Mouse (Mus musculus): Measurements from ENCODE around the gene Cds2. TPM values are rescaled to one million over a fixed set of nuclear protein-coding genes. Genes with fewer than 3 reads are reported as not detected.

Cds2 gene
- polyA plus RNA-seq, 1 experiment from 2014 or later = 12.9 TPM

DNA sequence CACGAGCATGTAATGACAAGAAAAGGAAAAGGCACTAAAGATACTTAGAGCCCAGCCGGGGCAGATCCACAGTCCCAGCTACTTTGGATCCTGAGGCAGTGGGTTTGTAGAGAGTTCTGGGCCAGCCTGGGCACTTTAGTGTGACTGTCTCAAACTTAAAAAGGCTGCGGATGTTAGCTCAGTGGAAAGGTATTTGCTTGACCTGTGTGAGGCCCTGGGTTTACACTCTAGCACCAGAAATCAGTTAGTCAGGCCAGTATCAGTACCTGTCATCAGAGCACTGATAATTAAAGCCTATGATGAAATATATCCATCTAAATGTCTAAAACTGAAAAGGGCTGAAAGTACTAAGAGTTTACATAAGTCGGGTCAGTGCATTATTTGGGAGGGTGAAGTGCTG lies 13.3 kb downstream of the Cds2 start:
- Histone ChIP-seq H3K4me2 (no peak overlapping the region), H3K4me3 (ENCODE audit: low read depth, low read length) (no peak overlapping the region), H3K4me1 (replicated peaks; ENCODE audit: control insufficient read depth, insufficient read depth, low read length) (peaks cover 5% of the 10 kb centered on the region; the same call in 1 of the 2 replicates), H3K36me3 (ENCODE audit: control insufficient read depth, insufficient read depth, low read length) (no peaks in the 10 kb centered on the region), H3K9ac (ENCODE audit: low read depth, low read length) (no peak overlapping the region), H3K27me3 (replicated peaks; ENCODE audit: control insufficient read depth, insufficient read depth, low read length) (no peaks in the 10 kb centered on the region), H3K9me3 (ENCODE audit: control insufficient read depth, low read length) (no peaks in the 10 kb centered on the region), H3K27ac (ENCODE audit: low read depth, low read length) (no peak overlapping the region)
- DNase-seq (ENCODE audit: low spot score) (no peak), ATAC-seq (replicated peaks; ENCODE audit: low FRiP score) (no peak)
- 77% methylated on average over 4 of the region's 4 CpGs for WGBS

GRCm38 (mm10) chr2:132278273-132278853 lies 15.4 kb downstream of the Cds2 start:
- H3K27me3 ChIP-seq (replicated peaks; ENCODE audit: control insufficient read depth, insufficient read depth, low read length) = no peaks in the 10 kb centered on the region
- peaks cover 25% of the 10 kb centered on the region for H3K4me1 ChIP-seq (replicated peaks; ENCODE audit: control insufficient read depth, insufficient read depth, low read length)
- no peak for DNase-seq (ENCODE audit: low spot score)
- no peak overlapping the region for H3K4me3 ChIP-seq (ENCODE audit: low read depth, low read length)
- ATAC-seq (replicated peaks; ENCODE audit: low FRiP score) = no peak
- no peaks in the 10 kb centered on the region for H3K36me3 ChIP-seq (ENCODE audit: control insufficient read depth, insufficient read depth, low read length)
- no peaks in the 10 kb centered on the region for H3K9me3 ChIP-seq (ENCODE audit: control insufficient read depth, low read length)
- no peak overlapping the region for H3K4me2 ChIP-seq
- H3K27ac ChIP-seq (ENCODE audit: low read depth, low read length) = no peak overlapping the region
- H3K9ac ChIP-seq (ENCODE audit: low read depth, low read length) = no peak overlapping the region
- 67% methylated on average over 8 of the region's 8 CpGs for WGBS

- Histone ChIP-seq H3K36me3 (ENCODE audit: control insufficient read depth, insufficient read depth, low read length) (no peaks in the 10 kb centered on the region), H3K4me3 (ENCODE audit: low read depth, low read length) (no peak overlapping the region), H3K27me3 (replicated peaks; ENCODE audit: control insufficient read depth, insufficient read depth, low read length) (no peaks in the 10 kb centered on the region), H3K4me2 (no peak overlapping the region), H3K9me3 (ENCODE audit: control insufficient read depth, low read length) (no peaks in the 10 kb centered on the region), H3K4me1 (replicated peaks; ENCODE audit: control insufficient read depth, insufficient read depth, low read length) (peaks cover 35% of the 10 kb centered on the region), H3K27ac (ENCODE audit: low read depth, low read length) (no peak overlapping the region), H3K9ac (ENCODE audit: low read depth, low read length) (no peak overlapping the region)
- 52% methylated on average over 3 of the region's 3 CpGs for WGBS
- ATAC-seq (replicated peaks; ENCODE audit: low FRiP score) = no peak
- DNase-seq (ENCODE audit: low spot score) = no peak
Observed at GRCm38 (mm10) chr2:132279336-132279882, 16.5 kb downstream of the Cds2 start.

- H3K4me2 ChIP-seq = no peak overlapping the region
- H3K9ac ChIP-seq (ENCODE audit: low read depth, low read length) = no peak overlapping the region
- DNase-seq (ENCODE audit: low spot score) (no peak), ATAC-seq (replicated peaks; ENCODE audit: low FRiP score) (no peak)
- WGBS = 73% methylated on average over 4 of the region's 4 CpGs
- no peak overlapping the region for H3K4me3 ChIP-seq (ENCODE audit: low read depth, low read length)
- H3K27ac ChIP-seq (ENCODE audit: low read depth, low read length) = no peak overlapping the region
- H3K36me3 ChIP-seq (ENCODE audit: control insufficient read depth, insufficient read depth, low read length) = no peaks in the 10 kb centered on the region
- H3K27me3 ChIP-seq (replicated peaks; ENCODE audit: control insufficient read depth, insufficient read depth, low read length) = no peaks in the 10 kb centered on the region
- peaks cover 38% of the 10 kb centered on the region for H3K4me1 ChIP-seq (replicated peaks; ENCODE audit: control insufficient read depth, insufficient read depth, low read length)
- H3K9me3 ChIP-seq (ENCODE audit: control insufficient read depth, low read length) = no peaks in the 10 kb centered on the region
Observed at GRCm38 (mm10) chr2:132279978-132280377, 17.0 kb downstream of the Cds2 start.

DNA sequence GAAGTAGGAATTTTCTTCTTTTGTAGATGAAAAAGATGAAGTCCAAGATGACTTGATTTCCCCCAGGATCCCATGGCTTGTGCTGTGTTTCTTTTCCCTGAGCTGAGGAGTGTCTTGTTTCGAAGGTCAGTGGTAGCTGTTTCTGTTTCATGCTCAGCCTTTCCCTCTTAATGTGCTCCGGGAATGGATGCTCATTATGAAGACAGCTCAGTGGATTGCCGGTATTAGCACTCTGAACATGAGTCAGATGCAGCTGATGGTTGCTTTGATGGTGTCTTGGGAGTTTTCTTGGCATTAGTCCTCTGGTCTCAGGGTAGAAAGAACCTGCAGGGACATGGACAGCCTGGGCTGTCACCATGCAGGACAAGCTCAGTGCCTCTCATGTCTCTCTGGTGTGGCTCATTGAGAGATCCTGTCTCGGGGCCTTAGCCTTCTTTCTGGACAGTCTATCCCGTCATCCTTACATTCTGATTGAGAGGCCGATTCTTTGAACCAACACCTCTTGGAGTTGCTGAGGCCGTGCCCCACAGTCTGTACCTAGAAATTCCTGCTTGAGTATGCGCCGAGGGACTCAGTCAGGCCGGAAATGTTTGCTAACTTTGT lies 17.7 kb downstream of the Cds2 start:
- H3K4me2 ChIP-seq = no peak overlapping the region
- 89% methylated on average over 10 of the region's 10 CpGs for WGBS
- ATAC-seq (replicated peaks; ENCODE audit: low FRiP score) = no peak
- no peak for DNase-seq (ENCODE audit: low spot score)
- peaks cover 44% of the 10 kb centered on the region for H3K4me1 ChIP-seq (replicated peaks; ENCODE audit: control insufficient read depth, insufficient read depth, low read length)
- H3K27ac ChIP-seq (ENCODE audit: low read depth, low read length) = no peak overlapping the region
- H3K36me3 ChIP-seq (ENCODE audit: control insufficient read depth, insufficient read depth, low read length) = no peaks in the 10 kb centered on the region
- H3K4me3 ChIP-seq (ENCODE audit: low read depth, low read length) = no peak overlapping the region
- H3K27me3 ChIP-seq (replicated peaks; ENCODE audit: control insufficient read depth, insufficient read depth, low read length) = no peaks in the 10 kb centered on the region
- no peaks in the 10 kb centered on the region for H3K9me3 ChIP-seq (ENCODE audit: control insufficient read depth, low read length)
- no peak overlapping the region for H3K9ac ChIP-seq (ENCODE audit: low read depth, low read length)

DNA sequence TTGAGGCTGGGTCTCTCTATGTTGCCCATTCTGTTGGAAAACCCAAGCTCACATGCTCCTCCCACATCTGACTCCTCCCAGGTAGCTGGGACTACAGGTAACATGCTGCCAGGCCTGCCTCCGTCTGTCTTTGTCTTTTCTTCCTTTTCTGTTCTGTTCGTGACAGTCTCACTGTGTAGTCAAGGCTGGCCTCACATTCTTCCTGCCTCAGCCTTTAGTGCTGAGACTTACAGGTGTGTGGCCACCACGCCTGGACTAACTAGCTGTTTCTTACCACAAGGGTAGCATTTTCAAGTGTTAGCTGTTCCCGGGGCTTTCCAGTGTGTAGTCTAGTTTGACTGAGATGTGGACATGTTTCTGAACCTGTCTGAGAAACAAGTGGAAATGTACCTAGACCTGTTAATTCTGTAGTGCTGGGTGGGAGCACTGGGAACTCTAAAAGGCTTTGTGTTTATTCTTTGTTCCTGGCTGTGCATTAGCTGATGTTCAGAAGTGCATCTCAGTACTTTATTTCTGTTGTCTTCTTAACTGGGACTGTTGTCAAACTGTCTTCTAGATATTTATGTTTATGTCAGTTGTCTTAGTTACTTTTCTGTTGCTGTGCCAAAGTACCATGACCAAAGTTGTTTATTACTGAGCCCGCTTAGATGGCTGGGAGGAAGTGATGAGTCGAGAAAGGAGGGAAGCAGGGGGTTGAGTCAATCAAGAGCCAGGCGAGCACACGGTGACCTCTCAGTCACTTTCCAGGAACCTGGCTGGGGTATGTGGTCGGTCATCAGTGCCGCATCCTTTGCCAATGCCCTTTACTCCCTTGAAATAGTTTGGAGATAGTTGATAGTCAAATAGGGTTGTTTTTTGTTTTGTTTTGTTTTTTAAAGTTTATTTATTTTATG lies 18.9 kb downstream of the Cds2 start:
- ATAC-seq (replicated peaks; ENCODE audit: low FRiP score) (no peak), DNase-seq (ENCODE audit: low spot score) (no peak)
- no peaks in the 10 kb centered on the region for H3K36me3 ChIP-seq (ENCODE audit: control insufficient read depth, insufficient read depth, low read length)
- H3K27me3 ChIP-seq (replicated peaks; ENCODE audit: control insufficient read depth, insufficient read depth, low read length) = no peaks in the 10 kb centered on the region
- H3K9ac ChIP-seq (ENCODE audit: low read depth, low read length) = no peak overlapping the region
- H3K4me1 ChIP-seq (replicated peaks; ENCODE audit: control insufficient read depth, insufficient read depth, low read length) = peaks cover 44% of the 10 kb centered on the region
- H3K9me3 ChIP-seq (ENCODE audit: control insufficient read depth, low read length) = no peaks in the 10 kb centered on the region
- H3K4me2 ChIP-seq = no peak overlapping the region
- WGBS = 51% methylated on average over 10 of the region's 10 CpGs
- H3K27ac ChIP-seq (ENCODE audit: low read depth, low read length) = no peak overlapping the region
- no peak overlapping the region for H3K4me3 ChIP-seq (ENCODE audit: low read depth, low read length)

DNA sequence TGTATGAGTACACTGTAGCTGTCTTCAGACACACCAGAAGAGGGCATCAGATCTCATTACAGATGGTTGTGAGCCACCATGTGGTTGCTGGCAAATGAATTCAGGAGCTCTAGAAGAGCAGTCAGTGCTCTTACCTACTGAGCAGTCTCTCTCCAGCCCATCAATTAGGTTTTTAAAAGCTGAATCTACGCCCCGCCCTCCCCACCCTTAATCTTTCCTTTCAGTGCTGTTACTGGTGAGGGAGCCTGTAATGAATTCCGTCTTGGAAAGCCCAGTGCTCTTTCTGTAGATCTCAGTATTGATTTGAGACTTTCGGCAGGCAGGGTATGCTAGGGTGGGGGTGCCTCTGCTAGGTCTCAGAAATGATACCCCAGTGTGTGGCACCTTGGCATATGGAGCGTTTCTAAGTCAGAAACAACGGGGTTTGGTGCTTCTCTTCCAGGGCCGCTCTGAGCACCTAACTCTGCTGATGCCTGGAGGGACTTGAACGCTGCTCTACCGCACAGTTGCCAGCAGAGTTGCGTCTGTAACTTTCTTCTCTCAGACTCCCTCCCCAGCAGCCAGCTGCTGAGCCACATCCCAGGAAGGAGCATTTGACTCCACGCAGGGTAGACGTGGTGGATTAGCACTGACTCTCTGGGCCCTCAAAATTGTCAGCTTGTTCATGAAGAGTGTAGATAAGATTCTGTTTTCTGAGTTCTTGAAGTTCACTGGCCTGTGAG lies 19.7 kb downstream of the Cds2 start:
- Histone ChIP-seq H3K9ac (ENCODE audit: low read depth, low read length) (no peak overlapping the region), H3K27ac (ENCODE audit: low read depth, low read length) (peak overlapping the region; percentile 38; the same call in 1 of the 2 replicates), H3K9me3 (ENCODE audit: control insufficient read depth, low read length) (no peaks in the 10 kb centered on the region), H3K27me3 (replicated peaks; ENCODE audit: control insufficient read depth, insufficient read depth, low read length) (no peaks in the 10 kb centered on the region), H3K4me3 (ENCODE audit: low read depth, low read length) (no peak overlapping the region), H3K36me3 (ENCODE audit: control insufficient read depth, insufficient read depth, low read length) (no peaks in the 10 kb centered on the region), H3K4me1 (replicated peaks; ENCODE audit: control insufficient read depth, insufficient read depth, low read length) (peaks cover 44% of the 10 kb centered on the region), H3K4me2 (no peak overlapping the region; the same call in 1 of the 2 replicates)
- WGBS = 44% methylated on average over 12 of the region's 12 CpGs
- ATAC-seq (replicated peaks; ENCODE audit: low FRiP score) (peak; percentile 55), DNase-seq (ENCODE audit: low spot score) (no peak)

Data from liver, embryonic 11.5 days (tissue).